Mouse (Mus musculus): ENCODE results near the gene Prrt1.

GRCm38 (mm10) chr17:34607997-34608396, 21.3 kb upstream of the Prrt1 start:
- TF ChIP-seq USF1 (IDR thresholded peaks at IDR 0.05; ENCODE audit: low read depth, low read length) = no peak
- TF ChIP-seq POLR2A (IDR thresholded peaks at IDR 0.05; ENCODE audit: control insufficient read depth in 1 of 2, insufficient read depth in 1 of 2, low read depth in 1 of 2, low read length in 2 of 2, poor library complexity in 1 of 2) = no peak
- no peak for TF ChIP-seq CTCF (IDR thresholded peaks at IDR 0.05 in 2 of 3, conservative IDR thresholded peaks at IDR 0.05 in 1 of 3; ENCODE audit: control insufficient read depth in 1 of 3, insufficient read depth in 1 of 3, low read depth in 2 of 3, low read length in 3 of 3, poor library complexity in 1 of 3, severe bottlenecking in 1 of 3)
- TF ChIP-seq ELF1 (IDR thresholded peaks at IDR 0.05; ENCODE audit: low read depth, low read length) = no peak

Data from MEL (cell line).